Mouse (Mus musculus) embryo, embryonic 11.5 days (tissue): Measurements from ENCODE around the gene Pik3r6.

Experiments
- DNase-seq: peaks from one replicate; pipeline ENCODE4 v3.0.0-alpha.2; 2012; ENCODE audit warnings: low read depth, low spot score

Gene Pik3r6

GRCm38 (mm10) chr11:68583225-68583624 is 80.4 kb downstream of the Pik3r6 start:
- no peak for DNase-seq

DNA sequence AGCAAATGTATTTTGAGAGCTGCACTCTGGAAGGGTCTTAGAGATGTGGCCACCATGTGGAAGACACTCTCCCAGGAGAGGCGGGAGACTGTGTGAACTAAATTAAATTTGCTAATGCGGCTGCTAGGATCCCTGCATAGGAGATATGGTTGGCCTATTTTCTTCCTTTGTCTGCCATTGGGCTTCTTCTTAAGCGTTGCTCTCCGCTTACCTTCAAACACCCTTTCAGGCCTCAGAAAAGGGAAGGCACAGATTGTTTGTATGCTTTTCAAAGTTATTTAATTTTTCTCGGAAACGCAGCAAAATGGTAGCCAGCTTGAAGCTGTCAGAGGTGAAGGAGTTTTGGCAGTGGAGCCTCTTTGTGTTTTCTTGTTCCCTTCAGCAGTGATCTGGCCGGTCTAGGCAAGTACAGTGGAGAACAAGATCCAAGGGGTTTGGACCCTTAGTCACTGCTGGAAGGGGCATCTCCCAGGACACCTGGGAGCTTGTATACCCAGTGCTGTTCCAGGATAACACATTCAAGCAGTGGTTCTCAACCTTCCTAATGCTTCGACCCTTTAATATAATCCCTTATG is 81.2 kb downstream of the Pik3r6 start:
- no peak for DNase-seq

GRCm38 (mm10) chr11:68585890-68586289 is 83.1 kb downstream of the Pik3r6 start:
- DNase-seq: no peak

GRCm38 (mm10) chr11:68586721-68587120 is 83.9 kb downstream of the Pik3r6 start, which contains the start of gene Ccdc42:
Gene Ccdc42 (plus strand): TSS chr11:68587021.
- no peak for DNase-seq

DNA sequence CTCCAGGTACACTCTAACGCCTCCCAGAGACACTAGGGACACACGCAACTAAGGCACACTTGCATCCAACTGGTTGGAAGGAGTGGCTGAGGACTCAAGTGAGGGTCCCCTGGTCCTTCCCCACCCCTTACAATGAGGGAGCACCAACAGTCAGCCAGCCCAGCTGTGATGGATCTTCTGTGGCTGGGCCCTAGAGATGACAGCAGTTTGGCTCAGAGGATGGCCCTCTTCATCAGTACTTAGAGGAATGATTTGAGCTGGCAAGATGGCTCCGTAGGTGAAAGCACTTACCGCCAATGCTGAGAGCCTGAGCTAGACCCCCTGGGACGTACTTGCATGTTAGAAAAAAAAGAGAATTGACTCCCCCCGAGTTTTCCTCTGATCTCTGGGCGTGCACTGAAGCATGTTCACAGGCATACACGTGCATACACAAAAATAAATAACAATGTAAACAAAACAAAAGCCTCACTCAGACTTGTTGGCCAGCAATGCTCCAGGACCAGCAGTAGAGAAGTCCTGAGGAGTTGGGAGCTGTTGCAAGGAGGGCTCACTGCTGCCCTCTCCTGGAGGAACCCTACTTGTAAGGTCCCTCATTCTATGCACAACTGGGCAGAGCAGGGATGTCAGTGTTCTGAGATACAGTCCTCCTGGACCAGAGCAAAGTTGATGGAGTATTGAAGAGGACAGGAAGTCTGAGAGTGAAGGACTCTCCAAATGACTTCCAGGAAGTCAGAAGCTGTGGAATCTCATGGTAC is 86.4 kb downstream of the Pik3r6 start:
- DNase-seq: no peak

DNA sequence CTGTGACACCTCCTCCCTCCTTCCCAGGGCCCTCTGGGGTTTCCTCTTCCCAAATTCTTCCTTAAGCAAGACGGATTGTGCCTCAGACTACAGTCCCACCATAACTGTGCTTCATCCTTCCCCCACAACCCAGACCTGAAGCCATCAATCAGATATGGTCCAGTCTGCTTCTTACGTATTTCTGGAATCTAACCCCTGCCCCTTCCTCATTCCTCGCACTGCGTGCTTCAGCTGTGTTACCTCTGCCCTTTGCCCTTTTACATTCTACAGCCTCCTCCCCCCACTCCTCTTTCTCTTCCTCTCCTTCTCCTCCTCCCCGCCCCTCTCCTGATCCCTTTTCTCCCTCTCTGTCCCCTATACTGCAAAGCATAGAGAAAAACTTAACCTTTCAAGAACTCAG is 88.9 kb downstream of the Pik3r6 start:
- no peak for DNase-seq

DNA sequence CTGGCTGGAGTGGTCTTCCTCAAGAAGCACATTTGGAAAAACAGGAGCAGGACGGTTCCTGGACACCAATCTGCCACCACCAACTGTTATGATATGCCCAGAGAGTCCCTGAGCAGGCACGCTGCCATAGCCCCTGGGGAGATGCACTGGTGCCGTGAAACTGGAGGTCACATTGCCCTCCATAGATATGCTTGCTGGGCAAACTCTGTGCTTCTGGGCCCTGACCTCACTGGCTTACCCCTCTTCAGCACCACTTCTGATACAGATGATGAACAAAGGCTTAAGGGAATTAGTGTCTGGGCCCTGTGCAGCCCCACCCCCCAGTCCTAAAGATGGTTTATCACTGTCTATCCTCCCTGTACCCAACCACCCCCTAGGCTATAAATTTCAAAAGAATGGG is 90.4 kb downstream of the Pik3r6 start:
- no peak for DNase-seq

- DNase-seq: no peak
Observed at GRCm38 (mm10) chr11:68597912-68598311, 95.1 kb downstream of the Pik3r6 start.

GRCm38 (mm10) chr11:68600551-68601021 is 97.8 kb downstream of the Pik3r6 start:
- no peak for DNase-seq

DNA sequence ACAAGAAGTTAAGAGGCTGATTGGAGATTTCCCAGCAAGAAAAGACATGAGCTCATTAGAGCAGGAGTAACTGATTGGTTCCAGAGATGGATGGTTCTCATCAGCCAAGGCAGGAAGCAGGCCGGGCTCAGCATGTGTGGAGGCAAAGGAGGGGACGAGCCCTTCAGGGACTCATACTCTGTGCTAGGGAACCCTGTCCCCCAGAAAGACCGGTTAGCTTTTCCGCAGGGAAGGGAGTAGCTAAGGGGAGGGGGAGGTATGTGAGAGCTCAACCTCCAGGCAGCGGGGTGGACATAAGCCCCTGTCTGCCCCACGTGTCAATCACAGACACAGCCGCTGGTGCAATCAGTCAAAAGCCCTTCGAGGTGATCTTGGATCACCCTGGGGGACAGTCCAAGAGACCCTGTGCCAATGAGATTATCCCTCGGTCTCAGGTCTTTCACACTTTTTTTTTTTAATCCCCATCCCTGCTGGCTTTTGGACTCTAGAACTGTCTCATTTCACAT is 98.7 kb downstream of the Pik3r6 start:
- no peak for DNase-seq
